Mouse (Mus musculus): ENCODE data around the gene C1qbp. TPM values are rescaled to one million over a fixed set of nuclear protein-coding genes. Genes with fewer than 3 reads are reported as not detected.

Gene C1qbp
- polyA plus RNA-seq, 1 experiment from 2014 or later = 166 TPM

DNA sequence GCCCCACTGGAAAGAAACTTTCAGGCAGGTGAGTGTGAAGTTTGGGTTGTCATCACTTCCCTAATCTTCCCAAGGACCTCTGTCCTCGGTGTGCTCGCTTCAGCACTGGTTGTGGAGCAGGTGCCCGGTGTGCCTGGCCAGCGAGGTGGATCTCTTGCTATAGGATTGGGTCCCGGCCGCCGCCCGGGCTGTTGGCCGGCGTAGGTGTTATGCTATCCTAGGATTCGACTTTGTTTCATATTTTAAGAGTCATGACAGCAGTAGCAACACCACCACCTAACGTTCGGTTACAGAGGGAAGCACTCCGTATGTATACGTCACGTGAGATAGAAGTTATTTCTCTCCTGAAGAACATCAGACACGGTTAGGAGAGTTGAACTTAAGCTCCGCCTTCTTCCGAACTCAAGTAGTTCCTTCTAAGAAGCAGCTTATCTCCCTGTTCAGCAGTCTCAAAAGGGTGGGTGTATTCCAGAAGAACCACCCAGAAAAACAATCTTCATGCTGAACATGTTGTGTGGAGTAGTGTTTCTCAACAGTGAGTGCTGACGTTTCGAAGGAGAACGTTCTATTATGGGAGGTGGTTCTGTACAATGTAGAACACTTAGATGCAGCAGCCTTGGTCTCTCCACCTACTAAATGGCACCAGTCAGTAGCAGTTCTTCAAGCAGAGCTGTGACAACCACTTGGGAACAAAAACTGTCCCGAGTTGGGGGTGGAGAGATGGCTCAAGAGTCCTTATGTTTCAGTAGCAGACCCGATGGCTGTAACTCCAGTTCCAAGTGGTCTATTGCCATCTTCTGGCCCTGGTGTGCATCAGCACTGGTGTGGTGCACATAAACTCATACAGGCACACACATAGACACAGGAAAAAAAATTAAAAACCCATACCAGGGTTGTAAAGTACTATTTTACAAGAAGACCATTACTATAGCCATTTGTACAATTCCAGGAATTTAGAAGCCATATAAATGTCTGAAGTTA is 12.0 kb downstream of the C1qbp start:
- peaks cover 22% of the 10 kb centered on the region for H3K4me1 ChIP-seq
- WGBS = 19% methylated on average over 24 of the region's 24 CpGs
- H3K9ac ChIP-seq = peak overlapping the region; percentile 63
- peaks cover 12% of the 10 kb centered on the region for H3K36me3 ChIP-seq (replicated peaks)
- peak overlapping the region; percentile 77 for H3K4me2 ChIP-seq
- no peaks in the 10 kb centered on the region for H3K27me3 ChIP-seq (replicated peaks)
- peak; percentile 29 for ATAC-seq (replicated peaks)
- H3K4me3 ChIP-seq = peak overlapping the region; percentile 89
- peak overlapping the region; percentile 94 for H3K27ac ChIP-seq
- H3K9me3 ChIP-seq = no peaks in the 10 kb centered on the region

GRCm38 (mm10) chr11:70969821-70970559 is 12.8 kb downstream of the C1qbp start, which contains the start of the genes Nup88 and Rpain:
Nup88 (minus strand) TSS chr11:70969973.
Rpain (plus strand) TSS chr11:70970213.
- under 1% methylated on average over 43 of the region's 43 CpGs for whole genome bisulfite sequencing
- H3K4me3 ChIP-seq = peak within 1 kb of the TSS; percentile 89
- H3K27me3 ChIP-seq (replicated peaks) = no peaks in the 10 kb centered on the region
- peaks cover 14% of the 10 kb centered on the region for H3K36me3 ChIP-seq (replicated peaks)
- peak within 1 kb of the TSS; percentile 77 for H3K4me2 ChIP-seq
- peak within 1 kb of the TSS; percentile 92 for H3K9ac ChIP-seq
- H3K4me1 ChIP-seq = peaks cover 22% of the 10 kb centered on the region
- H3K27ac ChIP-seq = peak within 1 kb of the TSS; percentile 94
- H3K9me3 ChIP-seq = no peaks in the 10 kb centered on the region
- ATAC-seq (replicated peaks) = peak; percentile 99

- ATAC-seq (replicated peaks) = peak; percentile 16
- H3K27me3 ChIP-seq (replicated peaks) = no peaks in the 10 kb centered on the region
- H3K4me1 ChIP-seq = peaks cover 22% of the 10 kb centered on the region
- H3K4me2 ChIP-seq = peak overlapping the region; percentile 77
- H3K27ac ChIP-seq = peak overlapping the region; percentile 94
- H3K36me3 ChIP-seq (replicated peaks) = peaks cover 21% of the 10 kb centered on the region
- peak overlapping the region; percentile 92 for H3K9ac ChIP-seq
- WGBS = under 1% methylated on average over 25 of the region's 25 CpGs
- H3K4me3 ChIP-seq = peak overlapping the region; percentile 89
- no peaks in the 10 kb centered on the region for H3K9me3 ChIP-seq
Measured at GRCm38 (mm10) chr11:70969271-70969794, 13.5 kb downstream of the C1qbp start.

DNA sequence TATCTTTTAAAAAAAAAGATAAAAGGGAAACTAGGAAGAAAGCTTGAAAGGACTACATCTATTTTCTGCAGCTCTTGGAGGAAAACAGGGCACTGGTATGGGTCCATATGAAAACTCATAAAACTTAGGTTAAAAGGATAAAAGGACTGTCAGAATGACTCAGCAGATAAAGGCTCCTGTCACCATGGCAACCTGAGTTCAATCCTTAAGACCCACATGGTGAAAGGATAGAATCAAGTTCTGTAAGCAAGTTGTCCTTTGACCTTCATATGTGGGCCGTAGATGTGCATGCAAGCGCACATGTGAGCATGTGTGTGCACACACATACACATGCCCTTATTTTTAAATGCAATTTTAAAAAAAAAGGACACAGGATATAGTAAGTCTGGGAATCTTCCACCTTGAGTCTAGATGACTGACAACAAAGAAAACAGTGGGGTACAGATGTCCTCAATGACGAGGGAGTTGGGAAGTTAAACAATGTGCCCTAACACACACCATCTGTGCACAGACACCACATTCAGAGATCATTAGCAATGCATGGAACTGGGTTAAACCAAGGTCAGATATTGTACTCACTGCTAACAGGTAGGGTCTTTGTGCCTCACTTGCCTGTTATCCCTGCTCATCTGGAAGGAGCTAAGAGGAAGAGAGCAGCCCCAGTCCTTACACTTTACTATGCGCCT is 18.5 kb downstream of the C1qbp start:
- no peak overlapping the region for H3K27ac ChIP-seq
- no peaks in the 10 kb centered on the region for H3K27me3 ChIP-seq (replicated peaks)
- H3K4me3 ChIP-seq = no peak overlapping the region

DNA sequence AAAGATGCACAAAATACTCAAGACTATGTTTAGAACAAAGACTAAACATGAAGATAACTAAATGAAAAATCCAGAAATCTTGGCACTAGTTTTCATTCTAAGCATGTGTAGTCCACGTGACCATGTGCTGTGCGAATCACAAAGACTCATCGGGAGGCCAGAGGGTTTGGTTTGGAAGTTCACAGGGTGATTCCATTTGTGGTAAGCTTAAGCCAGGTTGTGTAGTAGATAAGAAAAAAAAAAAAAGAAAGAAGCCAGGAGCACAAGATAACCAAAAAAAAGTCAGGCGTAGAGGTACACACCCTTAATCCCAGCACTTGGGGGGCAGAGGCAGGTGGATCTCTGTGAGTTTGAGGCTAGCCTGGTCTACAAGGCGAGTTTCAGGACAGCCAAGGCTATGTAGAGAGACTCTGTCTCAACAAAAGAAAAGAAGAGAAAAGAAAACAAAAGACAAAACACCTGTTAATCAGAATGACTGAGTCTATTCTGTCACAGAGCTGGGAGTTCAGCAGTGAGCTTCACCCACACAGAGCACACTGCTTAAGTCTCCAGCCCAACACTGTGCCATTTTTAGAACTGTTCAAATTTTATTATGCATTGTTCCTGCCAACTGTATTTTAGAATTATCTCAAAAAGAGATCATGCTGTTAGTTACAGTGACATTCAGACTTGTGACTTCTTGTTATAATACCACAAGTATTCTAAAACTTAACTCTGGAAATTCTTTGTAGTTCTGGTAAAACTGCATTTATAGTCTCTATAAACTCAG is 21.9 kb downstream of the C1qbp start:
- 93% methylated on average over 5 of the region's 5 CpGs for WGBS
- Histone ChIP-seq H3K4me1 (no peaks in the 10 kb centered on the region), H3K27ac (no peak overlapping the region), H3K9ac (no peak overlapping the region), H3K36me3 (replicated peaks) (peaks cover 75% of the 10 kb centered on the region), H3K9me3 (no peaks in the 10 kb centered on the region), H3K4me3 (no peak overlapping the region), H3K4me2 (no peak overlapping the region), H3K27me3 (replicated peaks) (no peaks in the 10 kb centered on the region)
- no peak for ATAC-seq (replicated peaks)

More for the DNA sequence above, 18.5 kb downstream of the C1qbp start:
- no peak for ATAC-seq (replicated peaks)
- Histone ChIP-seq H3K4me1 (peaks cover 17% of the 10 kb centered on the region), H3K9me3 (no peaks in the 10 kb centered on the region), H3K4me2 (no peak overlapping the region), H3K36me3 (replicated peaks) (peaks cover 51% of the 10 kb centered on the region), H3K9ac (no peak overlapping the region)
- WGBS = 75% methylated on average over 4 of the region's 4 CpGs

GRCm38 (mm10) chr11:70954711-70955110 is 28.1 kb downstream of the C1qbp start:
- H3K27me3 ChIP-seq (replicated peaks) = no peaks in the 10 kb centered on the region
- H3K4me1 ChIP-seq = no peaks in the 10 kb centered on the region
- H3K4me3 ChIP-seq = no peak overlapping the region
- no peak overlapping the region for H3K27ac ChIP-seq
- H3K9ac ChIP-seq = no peak overlapping the region
- ATAC-seq (replicated peaks) = no peak
- no peaks in the 10 kb centered on the region for H3K9me3 ChIP-seq
- WGBS = 96% methylated on average over 4 of the region's 4 CpGs
- peaks cover 77% of the 10 kb centered on the region for H3K36me3 ChIP-seq (replicated peaks)
- no peak overlapping the region for H3K4me2 ChIP-seq

DNA sequence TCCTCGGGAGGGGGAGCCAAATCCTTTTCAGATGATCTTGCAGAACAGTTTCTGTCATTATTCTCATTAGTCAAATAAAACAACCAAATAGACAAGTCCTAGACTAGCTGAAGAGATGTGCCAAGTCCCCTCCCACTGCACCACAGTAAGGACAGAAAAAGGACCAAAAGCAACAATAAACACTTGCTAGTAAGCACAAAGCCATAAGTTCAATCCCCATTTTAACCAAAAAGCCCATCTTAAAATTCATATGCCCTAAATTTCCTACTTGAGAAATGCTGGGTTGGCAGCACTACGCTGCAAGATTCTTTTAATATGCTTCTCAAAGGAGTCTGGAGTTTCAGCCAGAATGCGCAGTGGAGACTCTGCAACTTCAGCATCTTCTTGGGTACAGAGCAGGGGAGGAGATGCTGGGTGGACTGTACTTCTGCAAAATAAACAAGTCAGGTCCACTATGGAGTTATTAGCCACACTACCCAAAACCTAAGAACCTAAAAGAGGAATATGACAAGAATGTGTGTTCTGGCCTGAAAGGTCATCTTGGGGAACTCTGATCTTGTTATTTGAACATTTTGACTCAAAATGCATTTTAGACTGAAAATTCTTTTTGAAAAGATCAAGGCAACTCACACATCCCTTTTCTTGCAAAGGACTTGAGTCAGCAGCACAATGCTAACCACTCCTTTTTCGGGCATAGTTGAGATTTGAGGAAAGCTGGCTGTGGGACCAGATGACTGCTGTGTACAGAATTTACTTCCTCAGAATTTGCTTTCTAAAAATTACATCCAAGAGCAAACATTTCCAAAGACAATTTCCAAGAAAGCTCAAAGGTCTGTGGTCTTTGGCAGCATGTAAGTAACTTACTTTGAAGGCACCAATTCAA is 37.6 kb downstream of the C1qbp start:
- WGBS = 94% methylated on average over 4 of the region's 4 CpGs
- Histone ChIP-seq H3K36me3 (replicated peaks) (peaks cover 75% of the 10 kb centered on the region), H3K9ac (no peak overlapping the region), H3K4me1 (no peaks in the 10 kb centered on the region), H3K27ac (no peak overlapping the region), H3K4me3 (no peak overlapping the region), H3K4me2 (no peak overlapping the region), H3K27me3 (replicated peaks) (no peaks in the 10 kb centered on the region), H3K9me3 (no peaks in the 10 kb centered on the region)
- ATAC-seq (replicated peaks) = no peak

DNA sequence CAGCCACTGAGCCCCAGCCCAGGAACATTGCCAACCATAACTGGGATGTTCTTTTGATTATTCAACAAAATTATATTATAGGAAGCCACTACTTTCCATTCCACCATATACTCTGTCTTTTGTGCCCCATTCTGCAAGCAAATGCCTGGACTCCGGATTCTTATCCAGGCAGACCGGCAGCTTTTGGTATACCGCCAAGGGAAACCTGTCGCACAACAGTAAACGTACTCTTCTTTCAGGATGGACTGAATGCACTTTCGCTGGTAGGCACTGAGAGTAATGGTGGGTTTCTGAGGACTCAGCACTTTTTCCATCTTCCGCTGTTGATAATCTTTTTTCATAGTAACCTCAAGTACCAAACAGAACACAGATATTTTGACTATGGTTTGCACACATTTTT is 39.2 kb downstream of the C1qbp start:
- H3K36me3 ChIP-seq (replicated peaks) = peaks cover 75% of the 10 kb centered on the region
- 92% methylated on average over 7 of the region's 7 CpGs for WGBS
- H3K4me3 ChIP-seq = no peak overlapping the region
- H3K9me3 ChIP-seq = no peaks in the 10 kb centered on the region
- no peak overlapping the region for H3K27ac ChIP-seq
- H3K4me1 ChIP-seq = no peaks in the 10 kb centered on the region
- no peak overlapping the region for H3K4me2 ChIP-seq
- no peak for ATAC-seq (replicated peaks)
- H3K9ac ChIP-seq = no peak overlapping the region
- H3K27me3 ChIP-seq (replicated peaks) = no peaks in the 10 kb centered on the region

DNA sequence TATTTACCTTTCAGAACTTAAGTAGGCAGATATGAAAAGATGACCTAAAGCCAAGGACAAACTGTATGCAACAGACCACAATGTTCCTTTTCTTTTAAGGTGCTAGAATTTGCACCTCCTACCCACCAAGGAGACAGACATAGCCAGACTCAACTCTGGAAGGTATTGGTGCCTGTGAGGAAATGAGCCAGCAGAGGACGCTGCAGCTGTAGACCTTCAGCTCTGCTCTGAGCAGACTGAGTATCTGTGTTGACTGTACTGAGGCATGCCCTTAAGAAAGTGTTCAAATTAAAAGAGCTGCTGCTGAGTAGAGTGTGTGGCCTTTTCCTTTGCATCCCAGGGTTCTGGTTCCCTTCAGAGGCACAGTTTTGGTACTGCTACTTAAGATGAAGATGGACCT is 40.2 kb downstream of the C1qbp start:
- H3K9ac ChIP-seq = no peak overlapping the region
- no peak for ATAC-seq (replicated peaks)
- H3K36me3 ChIP-seq (replicated peaks) = peaks cover 71% of the 10 kb centered on the region
- no peak overlapping the region for H3K27ac ChIP-seq
- H3K27me3 ChIP-seq (replicated peaks) = no peaks in the 10 kb centered on the region
- no peaks in the 10 kb centered on the region for H3K4me1 ChIP-seq
- H3K4me2 ChIP-seq = no peak overlapping the region
- 83% methylated on average over 1 of the region's 1 CpGs for WGBS
- no peak overlapping the region for H3K4me3 ChIP-seq
- no peaks in the 10 kb centered on the region for H3K9me3 ChIP-seq

GRCm38 (mm10) chr11:70935316-70935715 is 47.5 kb downstream of the C1qbp start:
- Histone ChIP-seq H3K36me3 (replicated peaks) (peaks cover 46% of the 10 kb centered on the region), H3K4me2 (no peak overlapping the region), H3K9ac (no peak overlapping the region), H3K9me3 (no peaks in the 10 kb centered on the region), H3K27me3 (replicated peaks) (no peaks in the 10 kb centered on the region), H3K4me1 (no peaks in the 10 kb centered on the region), H3K27ac (no peak overlapping the region), H3K4me3 (no peak overlapping the region)
- ATAC-seq (replicated peaks) = no peak
- WGBS = 90% methylated on average over 7 of the region's 7 CpGs
